Mouse (Mus musculus): ENCODE measurements around the gene Pcare.

Gene Pcare

DNA sequence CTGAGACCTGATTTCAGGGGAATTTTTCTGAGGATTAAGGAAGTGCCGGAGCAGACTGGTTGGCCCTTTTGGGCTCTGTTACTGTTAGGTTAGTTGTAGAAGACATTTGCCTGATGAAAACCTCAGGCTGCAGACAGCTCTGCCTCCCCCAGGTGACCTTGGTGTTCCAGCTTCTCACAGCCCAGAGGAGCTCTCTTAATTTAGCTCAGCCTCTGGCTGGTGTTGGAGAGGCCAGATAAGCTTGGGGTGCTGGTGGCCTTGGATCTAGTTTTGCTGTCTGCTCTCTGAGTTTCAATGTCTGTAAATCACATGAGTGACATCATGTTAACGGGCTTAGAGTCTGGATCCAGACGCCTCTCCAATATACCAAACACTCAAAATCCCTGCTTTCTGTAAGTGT, 31.7 kb downstream of the Pcare start:
- no peak for DNase-seq (ENCODE audit: low spot score)

DNA sequence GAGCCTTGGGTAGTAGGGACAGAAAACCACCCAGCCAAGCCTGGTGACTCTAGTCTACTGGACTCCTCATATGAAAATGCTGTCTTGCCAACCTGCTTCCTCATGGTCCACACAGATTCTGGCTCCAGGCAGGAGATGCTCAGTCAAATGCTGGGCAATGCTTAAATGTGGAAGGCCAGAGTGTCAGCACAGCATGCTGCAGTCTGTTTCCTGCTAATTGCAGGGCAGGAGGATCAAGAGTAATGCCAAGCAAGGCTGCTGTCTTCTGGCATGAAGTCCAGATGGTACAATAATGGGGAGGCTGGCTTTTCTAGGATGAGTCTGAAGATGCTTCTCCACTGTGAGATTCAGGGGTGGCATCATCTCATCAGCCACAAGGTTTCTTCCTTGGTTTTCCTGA, 32.3 kb downstream of the Pcare start:
- DNase-seq (ENCODE audit: low spot score): no peak

DNA sequence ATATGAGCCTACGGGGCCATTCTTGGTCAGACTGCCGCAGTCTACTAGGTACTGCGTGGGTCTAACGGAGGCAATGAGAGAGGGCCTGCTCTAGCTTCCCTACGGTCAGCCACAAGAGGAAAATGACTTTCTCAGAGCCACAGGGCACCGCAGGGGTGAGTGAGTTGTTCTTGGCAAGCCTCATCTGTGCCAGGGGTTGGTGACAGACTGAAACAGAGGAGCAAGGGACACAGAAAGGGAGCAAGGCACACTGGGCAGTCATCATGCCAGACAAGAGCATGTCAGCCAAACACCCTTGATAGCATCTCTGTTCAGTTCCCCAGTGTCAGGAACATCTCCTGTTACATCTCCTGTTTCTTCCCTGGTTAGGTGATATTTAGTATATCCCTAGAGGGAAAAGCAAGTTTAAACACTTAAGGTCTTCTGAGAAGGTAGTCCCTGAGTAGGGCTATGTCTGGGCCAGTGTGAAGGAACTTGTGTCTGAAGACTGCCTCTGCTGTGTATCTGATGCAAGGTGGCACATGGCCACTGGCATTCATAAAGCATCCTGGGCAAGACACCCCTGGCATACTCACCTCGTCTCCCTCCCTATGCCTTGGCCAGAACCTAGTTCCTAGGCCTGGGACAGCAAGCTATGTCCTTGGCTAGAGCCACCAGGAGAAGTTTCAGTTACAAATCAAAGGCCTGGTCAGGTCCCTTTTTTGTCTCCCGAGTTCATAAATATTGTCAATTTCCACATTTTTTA, 34.6 kb downstream of the Pcare start:
- no peak for DNase-seq (ENCODE audit: low spot score)

DNA sequence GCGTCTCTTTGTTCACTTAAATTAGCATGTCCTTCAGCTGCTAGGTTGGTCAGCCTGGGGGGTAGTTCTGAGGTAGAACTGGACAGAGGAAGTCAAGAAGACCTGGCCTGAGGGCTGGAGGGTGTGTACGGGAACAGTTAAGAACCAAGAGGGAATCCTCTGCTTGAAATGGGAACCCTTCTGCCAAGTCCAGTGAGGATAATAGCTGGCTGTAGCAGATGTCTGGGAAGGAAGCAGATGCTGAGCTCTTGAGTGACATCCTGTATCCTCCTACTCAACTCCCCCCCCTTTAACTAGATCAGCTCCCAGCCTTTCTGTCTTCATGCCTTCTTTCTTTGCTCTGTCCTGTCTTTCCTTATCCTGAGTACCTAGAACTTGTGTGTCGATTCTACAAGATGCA, 37.7 kb downstream of the Pcare start:
- DNase-seq (ENCODE audit: low spot score): peak; percentile 50

DNA sequence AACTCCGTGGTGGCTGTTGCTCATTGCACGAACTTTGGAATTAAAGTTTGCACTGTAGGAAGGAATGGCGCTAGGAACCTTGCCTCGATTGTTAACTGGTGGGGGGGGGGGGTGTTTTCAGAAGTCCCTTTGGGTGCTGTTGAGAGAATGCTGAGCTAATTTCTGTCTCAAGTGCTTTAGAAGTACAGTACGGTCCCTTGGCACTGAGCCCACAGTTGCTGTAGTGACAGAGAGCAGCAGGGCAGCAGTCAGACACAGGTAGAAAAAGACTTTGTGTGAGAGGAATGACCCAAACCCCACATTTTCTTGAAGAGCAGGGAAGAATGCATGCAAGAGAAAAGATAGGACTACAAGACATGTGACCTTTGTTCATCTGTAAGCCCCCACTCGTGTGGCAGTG, 40.4 kb downstream of the Pcare start:
- no peak for DNase-seq (ENCODE audit: low spot score)

DNA sequence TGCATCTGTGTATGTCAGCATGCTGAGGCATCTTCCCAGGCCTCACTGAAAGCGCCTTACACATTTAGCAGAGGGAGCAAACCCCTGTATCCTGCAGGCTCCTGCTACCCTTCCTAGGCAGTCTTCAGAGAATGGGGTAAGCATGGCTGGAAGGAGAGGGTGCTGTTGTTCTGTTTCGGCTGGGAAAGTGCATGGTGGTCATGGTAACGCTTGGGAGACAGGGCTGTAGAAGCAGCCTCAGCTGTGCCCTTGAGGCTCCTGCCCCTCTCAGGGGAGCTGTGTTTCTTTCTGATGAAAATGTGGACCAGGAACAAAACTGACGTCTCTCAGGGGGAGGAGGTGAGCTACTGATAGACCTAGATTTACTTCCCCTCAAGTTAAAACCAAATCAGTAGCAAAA, 45.0 kb downstream of the Pcare start:
- DNase-seq (ENCODE audit: low spot score): no peak

DNA sequence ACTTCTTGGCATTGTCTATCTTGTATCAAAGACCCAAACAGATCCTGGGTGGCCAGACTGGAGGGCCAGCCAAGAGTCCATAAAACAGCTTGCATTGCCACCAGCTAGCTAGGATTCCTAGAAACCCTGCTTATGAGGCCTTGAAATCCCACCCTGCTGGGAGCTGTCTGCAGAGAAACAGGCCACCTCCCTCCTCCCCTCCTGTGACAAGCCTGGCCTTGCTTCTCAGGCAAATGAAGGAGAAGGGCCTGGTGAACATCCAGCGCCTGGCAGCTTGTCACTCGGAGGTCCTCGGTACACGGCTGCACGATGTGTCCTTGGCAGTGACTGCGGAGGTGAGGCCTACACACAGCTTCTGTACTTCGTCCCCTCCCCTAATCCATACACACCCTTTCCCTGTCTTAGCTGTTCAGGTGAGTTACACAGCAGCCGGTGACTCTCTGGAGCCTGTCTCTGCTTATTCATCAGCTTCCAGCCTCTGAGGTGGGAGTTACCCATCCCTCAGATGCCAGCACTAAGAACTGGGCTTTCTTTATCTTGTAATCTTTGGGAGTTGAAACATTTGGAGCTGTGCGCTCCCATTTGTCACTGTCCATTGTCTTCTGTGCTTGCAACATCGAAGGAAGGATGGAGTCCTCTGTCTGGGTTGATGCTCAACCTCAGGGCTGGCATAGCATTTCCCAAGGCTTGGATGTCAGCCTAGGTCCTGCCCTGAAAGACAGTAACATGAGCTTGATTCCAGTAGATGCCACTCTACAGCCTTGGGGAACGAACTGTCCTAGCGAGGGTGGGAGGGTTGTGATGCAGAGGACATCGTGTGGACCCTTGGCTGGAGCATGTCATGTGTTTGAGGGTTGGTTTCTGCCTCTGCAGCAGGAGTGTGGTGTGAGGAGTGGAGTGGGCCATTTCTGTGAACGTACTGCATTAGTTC, 46.9 kb downstream of the Pcare start:
- DNase-seq (ENCODE audit: low spot score): no peak

DNA sequence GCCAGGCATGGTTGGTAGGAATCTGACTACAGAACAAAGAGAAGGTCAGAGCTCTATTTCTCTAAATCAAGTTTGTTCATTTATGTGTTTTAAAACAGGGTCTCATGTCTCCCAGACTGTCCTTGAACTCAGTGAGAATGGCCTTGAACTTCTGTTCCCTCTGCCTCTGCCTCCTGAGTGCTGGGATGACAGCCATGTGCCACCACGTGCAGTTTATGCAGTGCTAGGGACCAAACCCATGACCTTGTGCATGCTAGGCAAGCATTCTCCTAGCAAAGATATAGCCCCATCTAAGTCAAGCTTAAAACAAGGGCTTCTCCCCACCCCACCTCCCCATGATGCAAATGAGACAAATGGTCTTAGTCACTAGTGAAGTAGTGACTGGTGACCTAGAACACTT, 47.6 kb downstream of the Pcare start:
- no peak for DNase-seq (ENCODE audit: low spot score)

DNA sequence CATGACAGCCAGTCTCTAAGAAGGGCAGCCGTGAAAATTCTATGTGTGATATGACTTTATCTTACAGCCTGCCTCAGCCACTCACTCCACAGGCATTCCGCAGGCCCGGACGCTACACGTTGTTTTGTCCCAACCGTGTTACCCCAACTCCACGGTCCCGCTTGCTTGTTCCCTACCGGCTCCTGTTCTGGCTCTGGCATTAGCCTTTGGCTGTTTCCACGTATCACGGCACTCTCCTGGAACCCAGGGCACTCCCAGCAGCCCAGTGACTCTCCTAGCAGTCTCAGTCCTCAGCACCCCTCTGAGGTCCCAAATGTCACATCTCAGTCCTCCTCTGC, 54.1 kb downstream of the Pcare start:
- no peak for DNase-seq (ENCODE audit: low spot score)

DNA sequence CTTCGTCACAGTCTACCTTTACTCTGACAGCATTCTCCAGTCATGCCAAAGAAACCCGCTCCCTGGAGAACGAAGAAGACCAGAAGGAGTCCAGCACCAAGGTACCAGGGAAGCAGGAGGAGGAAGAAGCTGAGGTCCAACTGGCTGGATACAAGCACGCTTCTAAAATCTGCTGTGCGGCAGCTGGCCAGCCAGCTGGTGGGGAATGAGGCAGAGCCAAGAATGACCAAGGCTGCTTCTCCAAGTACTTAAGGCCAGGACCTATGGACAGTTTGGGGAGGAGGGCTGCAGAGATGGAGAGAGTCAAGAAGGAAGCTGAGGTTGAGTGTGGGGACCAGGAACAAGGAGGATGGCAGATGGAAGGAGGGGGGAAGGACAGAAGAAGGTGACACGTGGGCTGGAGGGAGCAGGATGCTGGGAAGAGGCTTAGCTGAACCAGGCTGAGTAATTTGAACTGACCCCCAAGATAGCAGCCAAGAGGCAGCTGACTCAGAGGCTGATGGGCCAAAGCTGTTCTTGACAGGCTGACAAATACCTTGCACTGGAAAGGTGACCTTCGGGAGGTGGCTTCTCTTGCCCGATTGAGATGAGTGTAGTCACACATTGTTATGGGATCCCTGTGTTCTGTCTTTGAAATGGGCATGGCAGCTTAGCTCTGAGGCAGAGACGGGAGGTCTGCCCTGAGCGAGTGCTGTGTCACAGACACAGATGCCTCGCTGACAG, 54.6 kb downstream of the Pcare start:
- DNase-seq (ENCODE audit: low spot score): no peak

DNA sequence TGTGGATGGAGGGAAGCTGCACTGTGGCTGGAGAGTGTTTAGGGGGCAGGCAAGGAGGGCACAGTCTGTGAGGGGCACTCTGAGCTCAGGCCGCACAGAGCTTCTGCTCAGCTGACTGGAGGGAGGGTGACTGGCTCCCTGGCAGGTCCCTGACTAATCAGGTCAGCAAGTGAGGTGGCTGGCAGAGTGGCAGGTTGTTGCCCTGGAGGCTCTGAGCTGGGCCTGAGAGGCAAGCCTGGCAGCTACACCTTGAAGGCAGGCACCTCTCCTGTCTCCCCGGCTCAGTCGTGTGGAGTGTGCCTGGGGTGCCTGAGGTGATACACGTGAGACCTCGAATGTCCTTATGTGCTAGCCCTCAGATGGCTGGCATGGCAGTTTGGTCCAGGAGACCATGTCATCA, 56.3 kb downstream of the Pcare start:
- no peak for DNase-seq (ENCODE audit: low spot score)

DNA sequence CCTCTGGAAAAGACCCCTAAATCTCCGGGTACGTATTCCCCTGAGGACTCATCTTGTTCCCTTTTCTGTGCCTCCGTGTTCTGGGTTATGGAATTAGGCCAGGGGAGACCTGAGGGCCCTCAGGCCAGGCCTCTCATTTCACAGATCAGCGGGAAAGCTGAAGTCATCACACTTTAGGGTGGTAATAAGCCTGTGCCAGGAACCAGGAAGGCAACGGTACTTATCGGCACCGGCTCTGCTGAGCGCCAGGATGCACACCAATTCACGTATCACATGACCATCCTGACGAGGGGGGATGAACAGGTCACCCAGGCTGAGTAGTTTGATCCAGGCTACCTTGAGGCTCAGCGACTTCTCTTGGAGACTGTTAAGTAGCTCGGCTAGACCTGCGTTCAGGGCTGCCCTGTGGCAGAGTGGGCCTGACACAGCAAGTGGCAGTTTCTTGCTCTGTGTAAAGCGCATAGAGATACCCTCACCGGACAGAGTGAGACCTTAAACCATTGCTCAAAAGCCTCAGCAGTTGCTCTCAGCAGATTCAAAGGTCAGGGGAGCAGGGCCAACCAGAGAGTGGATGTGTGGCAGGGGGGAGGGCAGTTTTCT, 56.9 kb downstream of the Pcare start:
- DNase-seq (ENCODE audit: low spot score): no peak

DNA sequence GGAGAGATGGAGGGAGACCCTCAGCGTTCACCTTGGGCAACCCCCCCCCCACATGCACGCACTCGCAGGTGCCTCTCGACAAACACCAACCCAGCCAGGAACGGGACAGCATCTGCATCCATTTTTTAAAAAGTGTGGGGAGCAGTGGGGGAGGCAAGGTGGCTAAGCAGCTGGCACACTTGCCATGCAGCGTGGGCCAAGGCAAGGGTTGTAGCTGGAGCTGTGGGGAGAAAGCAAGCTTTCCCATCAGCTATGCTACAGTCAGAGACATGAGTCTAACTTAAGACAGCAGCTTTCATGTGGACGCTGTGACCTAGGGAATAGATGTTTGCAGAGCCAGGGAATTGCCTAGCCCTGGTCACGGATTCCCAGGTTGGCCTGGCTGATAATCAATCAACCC, 57.5 kb downstream of the Pcare start:
- DNase-seq (ENCODE audit: low spot score): no peak

DNA sequence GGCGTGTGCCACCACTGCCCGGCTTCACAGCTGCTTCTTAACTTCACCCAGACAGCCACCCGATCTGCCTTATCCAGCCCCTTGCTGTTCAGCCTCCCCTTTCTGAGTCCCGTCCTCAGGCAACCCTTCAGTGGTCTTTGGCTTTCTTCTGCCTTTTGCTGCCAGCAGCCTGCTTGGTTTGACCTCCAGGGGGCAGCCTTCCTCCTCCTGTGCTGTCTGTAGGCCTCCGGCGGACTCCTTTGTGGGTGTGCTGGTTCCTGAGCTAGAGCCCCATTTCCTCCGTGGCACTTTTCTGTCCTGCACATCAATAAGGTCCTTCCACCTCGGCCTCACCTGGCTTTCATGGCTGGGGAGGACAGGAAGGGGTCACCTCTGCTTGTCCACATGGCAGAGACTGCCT, 58.9 kb downstream of the Pcare start:
- no peak for DNase-seq (ENCODE audit: low spot score)
